Mouse (Mus musculus) MEL (cell line): ENCODE data around the gene Stx5a. TPM values are rescaled to one million over a fixed set of nuclear protein-coding genes. Genes with fewer than 3 reads are reported as not detected.

Source experiments
- DNase-seq: peaks from one replicate; pipeline ENCODE4 v3.0.0; 2011; ENCODE audit warnings: low read depth, low spot score
- H3K27ac ChIP-seq: 2 replicates; pipeline ENCODE4 v1.5.1; 2012; ENCODE audit warnings: low read depth, mild to moderate bottlenecking, control low read depth, low read length, moderate library complexity; ENCODE audit not compliant: control insufficient read depth
- H3K27me3 ChIP-seq, 2 experiments: fragments of 150-350 bp in 1 of 2; sonication (generic) in 1 of 2; 2 replicates each; pipeline ENCODE4 v1.6.1; 2012; ENCODE audit warnings: low read length in 2 of 2, mild to moderate bottlenecking in 2 of 2, improper control_type of control experiment in 1 of 2, moderate library complexity in 1 of 2; ENCODE audit not compliant: insufficient read depth in 2 of 2, control insufficient read depth in 1 of 2
- H3K36me3 ChIP-seq, 2 experiments: 2 replicates each; pipeline ENCODE4 v1.6.1; 2012 to 2014; ENCODE audit warnings: low read length in 2 of 2, improper control_type of control experiment in 1 of 2, inconsistent platforms in 1 of 2, mild to moderate bottlenecking in 1 of 2; ENCODE audit not compliant: insufficient read depth in 2 of 2, control insufficient read depth in 1 of 2
- H3K4me1 ChIP-seq, 2 experiments: fragments of 150-350 bp in 1 of 2; sonication (generic) in 1 of 2; 2 replicates each; pipeline ENCODE4 v1.6.1; 2012; ENCODE audit warnings: low read length in 2 of 2, improper control_type of control experiment in 1 of 2, mild to moderate bottlenecking in 1 of 2; ENCODE audit not compliant: insufficient read depth in 2 of 2, control insufficient read depth in 1 of 2
- H3K4me3 ChIP-seq, 2 experiments: fragments of 150-350 bp in 1 of 2; sonication (generic) in 1 of 2; 2 replicates each; pipeline ENCODE4 v1.5.1; 2012; ENCODE audit warnings: low read depth in 2 of 2, low read length in 2 of 2, mild to moderate bottlenecking in 2 of 2, moderate library complexity in 2 of 2, control low read depth in 1 of 2, improper control_type of control experiment in 1 of 2; ENCODE audit not compliant: control insufficient read depth in 1 of 2, insufficient read depth in 1 of 2
- H3K79me2 ChIP-seq: 2 replicates; pipeline ENCODE4 v1.6.1; 2012; ENCODE audit warnings: mild to moderate bottlenecking, low read length, moderate library complexity; ENCODE audit not compliant: control insufficient read depth, poor library complexity, insufficient read depth
- H3K9ac ChIP-seq: 2 replicates; pipeline ENCODE4 v1.6.1; 2012; ENCODE audit warnings: low read depth, mild to moderate bottlenecking, control low read depth, low read length, moderate library complexity; ENCODE audit not compliant: control insufficient read depth, poor library complexity, severe bottlenecking
- H3K9me3 ChIP-seq: fragments of 150-350 bp; sonication (generic); replicated peaks from 2 replicates; pipeline ENCODE4 v1.6.1; 2012; ENCODE audit warnings: mild to moderate bottlenecking, low read length, improper control_type of control experiment, moderate library complexity; ENCODE audit not compliant: insufficient read depth
- CHD2 ChIP-seq: IDR thresholded peaks from 2 replicates; pipeline ENCODE4 v1.6.1; 2011; ENCODE audit warnings: low read length, improper control_type of control experiment
- ETS1 ChIP-seq: IDR thresholded peaks from 2 replicates; pipeline ENCODE4 v1.6.1; 2012; ENCODE audit warnings: low read depth, mild to moderate bottlenecking, inconsistent platforms, low read length, improper control_type of control experiment, moderate library complexity
- GATA1 ChIP-seq: IDR thresholded peaks from 2 replicates; pipeline ENCODE4 v1.6.1; 2011; ENCODE audit warnings: low read depth, low read length, improper control_type of control experiment
- MXI1 ChIP-seq: IDR thresholded peaks from 2 replicates; pipeline ENCODE4 v1.6.1; 2011; ENCODE audit warnings: mild to moderate bottlenecking, low read depth, low read length, improper control_type of control experiment
- MYB ChIP-seq: IDR thresholded peaks from 2 replicates; pipeline ENCODE4 v1.6.1; 2011; ENCODE audit warnings: mild to moderate bottlenecking, low read depth, low read length, improper control_type of control experiment
- POLR2AphosphoS2 ChIP-seq: IDR thresholded peaks from 2 replicates; pipeline ENCODE4 v1.6.1; 2011; ENCODE audit warnings: low read length, improper control_type of control experiment
- USF1 ChIP-seq: IDR thresholded peaks from 2 replicates; pipeline ENCODE4 v1.6.1; 2014; ENCODE audit warnings: low read depth, mild to moderate bottlenecking, inconsistent platforms, low read length, improper control_type of control experiment, moderate library complexity
- ZMIZ1 ChIP-seq: IDR thresholded peaks from 2 replicates; pipeline ENCODE4 v1.6.1; 2012; ENCODE audit warnings: low read depth, mild to moderate bottlenecking, inconsistent platforms, low read length, improper control_type of control experiment, moderate library complexity
- ZNF384 ChIP-seq: IDR thresholded peaks from 2 replicates; pipeline ENCODE4 v1.6.1; 2012; ENCODE audit warnings: low read depth, mild to moderate bottlenecking, inconsistent platforms, low read length, improper control_type of control experiment
- polyA plus RNA-seq, 2 experiments: library from polyadenylated mRNA; stranded (reverse) in 1 of 2; unstranded in 1 of 2; fragments of >175 nt in 1 of 2; fragments of >200 nt in 1 of 2; gene quantifications; 2 replicates each; pipeline versions ENCODE4 v1.2.1 to v1.2.4; 2012; ENCODE audit warnings: low replicate concordance in 2 of 2, low read depth in 1 of 2; ENCODE audit not compliant: insufficient read length in 2 of 2, insufficient read depth in 1 of 2, missing spikeins in 1 of 2
- total RNA-seq: library from RNA; depleted of rRNA; stranded (reverse); fragments of 300-350 nt; gene quantifications from 2 replicates; pipeline ENCODE4 v1.2.3, GENCODE M21; 2012; rRNA removed

Gene Stx5a
- total and polyA plus RNA-seq, 3 experiments = 28.7 to 50.0 TPM; not detected in 1

GRCm38 (mm10) chr19:8803204-8803780 lies 62.1 kb downstream of the Stx5a start:
- Histone ChIP-seq H3K27ac (no peak overlapping the region), H3K79me2 (no peaks in the 10 kb centered on the region; the same call in 1 of the 2 replicates), H3K27me3 (no peaks in the 10 kb centered on the region), H3K9ac (no peak overlapping the region), H3K4me3 (no peak overlapping the region), H3K4me1 (peaks cover 2 to 21% of the 10 kb centered on the region in 2 experiments; a peak in 2 of 4 replicates), H3K36me3 (peaks cover under 1 to 9% of the 10 kb centered on the region in 2 experiments), H3K9me3 (no peaks in the 10 kb centered on the region)
- TF ChIP-seq CHD2 (no peak), ZNF384 (no peak), MYB (no peak), GATA1 (no peak), ZMIZ1 (no peak), ETS1 (no peak), USF1 (no peak), POLR2AphosphoS2 (no peak), MXI1 (no peak)
- DNase-seq = no peak

GRCm38 (mm10) chr19:8803879-8804660 lies 62.9 kb downstream of the Stx5a start:
- Histone ChIP-seq H3K27ac (no peak overlapping the region), H3K27me3 (no peaks in the 10 kb centered on the region), H3K9me3 (no peaks in the 10 kb centered on the region), H3K4me1 (peaks cover 2 to 19% of the 10 kb centered on the region in 2 experiments; a peak in 2 of 4 replicates), H3K9ac (no peak overlapping the region), H3K36me3 (peaks cover 4 to 5% of the 10 kb centered on the region in 2 experiments), H3K4me3 (no peak overlapping the region), H3K79me2 (no peaks in the 10 kb centered on the region; the same call in 1 of the 2 replicates)
- TF ChIP-seq CHD2 = no peak
- no peak for DNase-seq

Other genes starting within 250 kb of the Stx5a start
Only the 30 nearest of the 33 such genes appear.
- not detected in 2 replicates for gene Slc22a8, start 150.2 kb upstream of the Stx5a start, total RNA-seq
- not detected for gene Slc22a8, start 150.2 kb upstream of the Stx5a start, polyA plus RNA-seq
- gene Slc22a6, start 123.4 kb upstream of the Stx5a start, total RNA-seq = not detected in 2 replicates
- gene Slc22a6, start 123.4 kb upstream of the Stx5a start, polyA plus RNA-seq = not detected
- under 0.01 TPM in 1 of 2 replicates, not detected in the other for gene Chrm1, start 77.6 kb upstream of the Stx5a start, total RNA-seq
- gene Chrm1, start 77.6 kb upstream of the Stx5a start, polyA plus RNA-seq = under 1 TPM in 1 of 2 experiments, not detected in 1; 0.01 TPM
- 164 and 253 TPM in 2 replicates for gene Slc3a2, start 18.0 kb upstream of the Stx5a start, total RNA-seq
- 100 to 1,000 TPM; 428 to 670 TPM for gene Slc3a2, start 18.0 kb upstream of the Stx5a start, polyA plus RNA-seq
- gene Wdr74, start 5.6 kb upstream of the Stx5a start, total RNA-seq = 158 and 208 TPM in 2 replicates
- 100 to 1,000 TPM; 208 to 803 TPM for gene Wdr74, start 5.6 kb upstream of the Stx5a start, polyA plus RNA-seq
- 3.0 and 3.3 TPM in 2 replicates for gene 1700092M07Rik, start 695 bp upstream of the Stx5a start, total RNA-seq
- 1 to 10 TPM in 1 of 2 experiments, not detected in 1; 4.3 TPM for gene 1700092M07Rik, start 695 bp upstream of the Stx5a start, polyA plus RNA-seq
- 107 and 122 TPM in 2 replicates for gene Nxf1, start 15.7 kb downstream of the Stx5a start, total RNA-seq
- gene Nxf1, start 15.7 kb downstream of the Stx5a start, polyA plus RNA-seq = 100 to 1,000 TPM; 231 to 296 TPM
- 7.5 and 7.8 TPM in 2 replicates for gene Tmem223, start 29.6 kb downstream of the Stx5a start, total RNA-seq
- 10 to 100 TPM in 1 of 2 experiments, not detected in 1; 23.2 TPM for gene Tmem223, start 29.6 kb downstream of the Stx5a start, polyA plus RNA-seq
- 49.2 and 60.0 TPM in 2 replicates for gene Tmem179b, start 33.1 kb downstream of the Stx5a start, total RNA-seq
- 100 to 1,000 TPM in 1 of 2 experiments, not detected in 1; 101 TPM for gene Tmem179b, start 33.1 kb downstream of the Stx5a start, polyA plus RNA-seq
- 15.3 and 18.3 TPM in 2 replicates for gene Taf6l, start 45.0 kb downstream of the Stx5a start, total RNA-seq
- 10 to 100 TPM in 1 of 2 experiments, not detected in 1; 25.5 TPM for gene Taf6l, start 45.0 kb downstream of the Stx5a start, polyA plus RNA-seq
- gene Polr2g, start 57.2 kb downstream of the Stx5a start, total RNA-seq = 165 and 188 TPM in 2 replicates
- gene Polr2g, start 57.2 kb downstream of the Stx5a start, polyA plus RNA-seq = 100 to 1,000 TPM in 1 of 2 experiments, not detected in 1; 181 TPM
- gene Zbtb3, start 61.1 kb downstream of the Stx5a start, total RNA-seq = 2.6 and 2.9 TPM in 2 replicates
- gene Zbtb3, start 61.1 kb downstream of the Stx5a start, polyA plus RNA-seq = 1 to 10 TPM in 1 of 2 experiments, not detected in 1; 2.4 TPM
- 22.9 and 24.2 TPM in 2 replicates for gene Ttc9c, start 77.9 kb downstream of the Stx5a start, total RNA-seq
- 10 to 100 TPM in 1 of 2 experiments, not detected in 1; 29.8 TPM for gene Ttc9c, start 77.9 kb downstream of the Stx5a start, polyA plus RNA-seq
- gene Hnrnpul2, start 78.6 kb downstream of the Stx5a start, total RNA-seq = 39.4 and 44.6 TPM in 2 replicates
- 100 to 1,000 TPM; 106 to 174 TPM for gene Hnrnpul2, start 78.6 kb downstream of the Stx5a start, polyA plus RNA-seq
- gene AC129217.1, start 88.4 kb downstream of the Stx5a start, total RNA-seq = 0.23 TPM in 1 of 2 replicates, not detected in the other
- gene AC129217.1, start 88.4 kb downstream of the Stx5a start, polyA plus RNA-seq = 10 to 100 TPM in 1 of 2 experiments, not detected in 1; 53.4 TPM
- 26.0 and 29.5 TPM in 2 replicates for gene Bscl2, start 96.1 kb downstream of the Stx5a start, total RNA-seq
- 10 to 100 TPM in 1 of 2 experiments, not detected in 1; 51.3 TPM for gene Bscl2, start 96.1 kb downstream of the Stx5a start, polyA plus RNA-seq
- gene Gng3, start 97.8 kb downstream of the Stx5a start, total RNA-seq = 0.15 and 0.29 TPM in 2 replicates
- gene Gng3, start 97.8 kb downstream of the Stx5a start, polyA plus RNA-seq = 1 to 10 TPM in 1 of 2 experiments, not detected in 1; 2.5 TPM
- 0.15 and 0.26 TPM in 2 replicates for gene Lrrn4cl, start 109.4 kb downstream of the Stx5a start, total RNA-seq
- under 1 TPM in 1 of 2 experiments, not detected in 1; 0.54 TPM for gene Lrrn4cl, start 109.4 kb downstream of the Stx5a start, polyA plus RNA-seq
- 179 and 187 TPM in 2 replicates for gene Ubxn1, start 130.1 kb downstream of the Stx5a start, total RNA-seq
- gene Ubxn1, start 130.1 kb downstream of the Stx5a start, polyA plus RNA-seq = 100 to 1,000 TPM in 1 of 2 experiments, not detected in 1; 366 TPM
- gene Uqcc3, start 139.5 kb downstream of the Stx5a start, total RNA-seq = 46.3 and 49.4 TPM in 2 replicates
- gene Uqcc3, start 139.5 kb downstream of the Stx5a start, polyA plus RNA-seq = 10 to 100 TPM in 1 of 2 experiments, not detected in 1; 55.0 TPM
- gene Lbhd1, start 142.3 kb downstream of the Stx5a start, total RNA-seq = 10.3 and 15.5 TPM in 2 replicates
- gene Lbhd1, start 142.3 kb downstream of the Stx5a start, polyA plus RNA-seq = 100 to 1,000 TPM in 1 of 2 experiments, 10 to 100 TPM in 1; 46.5 to 123 TPM
- not detected in 2 replicates for gene Gm49403, start 142.5 kb downstream of the Stx5a start, total RNA-seq
- gene Gm49403, start 142.5 kb downstream of the Stx5a start, polyA plus RNA-seq = not detected
- 171 and 184 TPM in 2 replicates for gene 1810009A15Rik, start 147.4 kb downstream of the Stx5a start, total RNA-seq
- 100 to 1,000 TPM in 1 of 2 experiments, not detected in 1; 189 TPM for gene 1810009A15Rik, start 147.4 kb downstream of the Stx5a start, polyA plus RNA-seq
- 0.77 TPM in 1 of 2 replicates, not detected in the other for gene Gm49416, start 147.5 kb downstream of the Stx5a start, total RNA-seq
- gene Gm49416, start 147.5 kb downstream of the Stx5a start, polyA plus RNA-seq = 10 to 100 TPM in 1 of 2 experiments, not detected in 1; 31.2 TPM
- gene Ints5, start 151.6 kb downstream of the Stx5a start, total RNA-seq = 38.1 and 43.9 TPM in 2 replicates
- gene Ints5, start 151.6 kb downstream of the Stx5a start, polyA plus RNA-seq = 10 to 100 TPM in 1 of 2 experiments, not detected in 1; 51.5 TPM
- gene Ganab, start 156.7 kb downstream of the Stx5a start, total RNA-seq = 104 and 122 TPM in 2 replicates
- 100 to 1,000 TPM in 1 of 2 experiments, not detected in 1; 123 TPM for gene Ganab, start 156.7 kb downstream of the Stx5a start, polyA plus RNA-seq
- gene B3gat3, start 179.0 kb downstream of the Stx5a start, total RNA-seq = 21.0 and 26.2 TPM in 2 replicates
- gene B3gat3, start 179.0 kb downstream of the Stx5a start, polyA plus RNA-seq = 10 to 100 TPM in 1 of 2 experiments, not detected in 1; 35.4 TPM
- 1.6 and 4.1 TPM in 2 replicates for gene Rom1, start 187.9 kb downstream of the Stx5a start, total RNA-seq
- gene Rom1, start 187.9 kb downstream of the Stx5a start, polyA plus RNA-seq = 1 to 10 TPM in 1 of 2 experiments, not detected in 1; 3.1 TPM
- gene Eml3, start 188.1 kb downstream of the Stx5a start, total RNA-seq = 13.0 and 16.6 TPM in 2 replicates
- 10 to 100 TPM in 1 of 2 experiments, not detected in 1; 23.4 TPM for gene Eml3, start 188.1 kb downstream of the Stx5a start, polyA plus RNA-seq
- gene Mta2, start 200.5 kb downstream of the Stx5a start, total RNA-seq = 150 and 171 TPM in 2 replicates
- gene Mta2, start 200.5 kb downstream of the Stx5a start, polyA plus RNA-seq = 100 to 1,000 TPM; 116 to 167 TPM